Mouse (Mus musculus): ENCODE results near the gene Sqstm1.

The Sqstm1 gene

GRCm38 (mm10) chr11:50230481-50231304 lies 20.1 kb upstream of the Sqstm1 start:
- DNase-seq (ENCODE audit: low read depth), result no peak

GRCm38 (mm10) chr11:50229252-50229910 lies 18.8 kb upstream of the Sqstm1 start:
- no peak for DNase-seq (ENCODE audit: low read depth)

- DNase-seq (ENCODE audit: low read depth), result no peak
Observed at GRCm38 (mm10) chr11:50228772-50229171, 18.1 kb upstream of the Sqstm1 start.

- no peak for DNase-seq (ENCODE audit: low read depth)
Observed at GRCm38 (mm10) chr11:50227736-50228135, 17.1 kb upstream of the Sqstm1 start.

- DNase-seq (ENCODE audit: low read depth), result no peak
Observed at GRCm38 (mm10) chr11:50227226-50227625, 16.6 kb upstream of the Sqstm1 start.

GRCm38 (mm10) chr11:50226406-50226805 lies 15.8 kb upstream of the Sqstm1 start:
- DNase-seq (ENCODE audit: low read depth), result no peak

GRCm38 (mm10) chr11:50225611-50226378 lies 15.2 kb upstream of the Sqstm1 start:
- no peak for DNase-seq (ENCODE audit: low read depth)

- DNase-seq (ENCODE audit: low read depth), result no peak
Observed at GRCm38 (mm10) chr11:50224671-50225530, 14.3 kb upstream of the Sqstm1 start.

GRCm38 (mm10) chr11:50223783-50224662 lies 13.4 kb upstream of the Sqstm1 start:
- no peak for DNase-seq (ENCODE audit: low read depth)

- DNase-seq (ENCODE audit: low read depth), result no peak
Observed at GRCm38 (mm10) chr11:50222559-50223276, 12.1 kb upstream of the Sqstm1 start.

- no peak for DNase-seq (ENCODE audit: low read depth)
Observed at GRCm38 (mm10) chr11:50219833-50220232, 9.2 kb upstream of the Sqstm1 start.

- no peak for DNase-seq (ENCODE audit: low read depth)
Observed at GRCm38 (mm10) chr11:50217811-50218210, 7.2 kb upstream of the Sqstm1 start.

- DNase-seq (ENCODE audit: low read depth), result no peak
Observed at GRCm38 (mm10) chr11:50216724-50217366, 6.2 kb upstream of the Sqstm1 start.

- DNase-seq (ENCODE audit: low read depth), result no peak
Observed at GRCm38 (mm10) chr11:50215633-50216032, 5.0 kb upstream of the Sqstm1 start.

GRCm38 (mm10) chr11:50214631-50215030 lies 4.0 kb upstream of the Sqstm1 start:
- DNase-seq (ENCODE audit: low read depth), result no peak

GRCm38 (mm10) chr11:50212848-50213758 lies 2.5 kb upstream of the Sqstm1 start:
- DNase-seq (ENCODE audit: low read depth), result peak; percentile 95

GRCm38 (mm10) chr11:50212060-50212739 lies 1.6 kb upstream of the Sqstm1 start:
- DNase-seq (ENCODE audit: low read depth), result no peak

Data from fibroblast of lung, adult 2 months (primary cell).